Mouse (Mus musculus): ENCODE measurements around the gene Aqp5.

GRCm38 (mm10) chr15:99615246-99615645 lies 24.7 kb downstream of the Aqp5 start:
- no peak for TF ChIP-seq CTCF (IDR thresholded peaks at IDR 0.05)
- 0 out of 2 replicates have a peak, but pooled peaks have one; percentile 38 for TF ChIP-seq EP300 (IDR thresholded peaks at IDR 0.05)

Data from lung, postnatal 0 days (tissue).